Mouse (Mus musculus) forebrain, postnatal 0 days (tissue): Measurements from ENCODE around the gene Fxyd1. TPM values are rescaled to one million over a fixed set of nuclear protein-coding genes. Genes with fewer than 3 reads are reported as not detected.

ENCODE experiments used
- ATAC-seq: fragments of 200-750 bp; cut with Nextera tagmentation; 2 replicates; pipeline ENCODE4 v1.8.0; 2017; ENCODE audit warnings: mild to moderate bottlenecking, moderate library complexity
- DNase-seq: peaks from one replicate; pipeline ENCODE4 v3.0.0-alpha.2; 2015
- H3K27ac ChIP-seq: fragments of 300-500 bp; sonication (generic); 2 replicates; pipeline ENCODE4 v1.5.1; 2014; ENCODE audit warnings: low read depth, mild to moderate bottlenecking, antibody characterized with exemption, low read length, moderate library complexity, mixed read lengths
- H3K27me3 ChIP-seq: fragments of 300-500 bp; sonication (generic); 2 replicates; pipeline ENCODE4 v1.6.1; 2014; ENCODE audit warnings: mild to moderate bottlenecking, low read length, mixed read lengths; ENCODE audit not compliant: insufficient read depth
- H3K36me3 ChIP-seq: fragments of 300-500 bp; sonication (generic); 2 replicates; pipeline ENCODE4 v1.6.1; 2014; ENCODE audit warnings: mild to moderate bottlenecking, moderate library complexity; ENCODE audit not compliant: insufficient read depth
- H3K4me1 ChIP-seq: fragments of 300-500 bp; sonication (generic); 2 replicates; pipeline ENCODE4 v1.6.1; 2014; ENCODE audit warnings: antibody characterized with exemption; ENCODE audit not compliant: insufficient read depth
- H3K4me2 ChIP-seq: fragments of 300-500 bp; sonication (generic); 2 replicates; pipeline ENCODE4 v1.6.1; 2014; ENCODE audit warnings: low read depth, mild to moderate bottlenecking, moderate library complexity
- H3K4me3 ChIP-seq: fragments of 300-500 bp; sonication (generic); 2 replicates; pipeline ENCODE4 v1.5.1; 2014; ENCODE audit warnings: low read depth, low read length, mixed read lengths
- H3K9ac ChIP-seq: fragments of 300-500 bp; sonication (generic); 2 replicates; pipeline ENCODE4 v1.6.1; 2014; ENCODE audit warnings: mild to moderate bottlenecking
- H3K9me3 ChIP-seq: fragments of 300-500 bp; sonication (generic); 2 replicates; pipeline ENCODE4 v1.6.1; 2016; ENCODE audit warnings: low read length
- CTCF ChIP-seq: sonication (generic); IDR thresholded peaks from 2 replicates; pipeline ENCODE4 v1.5.1; 2016; ENCODE audit warnings: antibody characterized with exemption, control low read depth, low read depth
- WGBS: fragments of 180-500 bp; shearing (Covaris S2); extraction: QIAGEN DNeasy Blood & Tissue Kit; methylation state at CpG from one replicate; pipeline ENCODE4 v1.1.7; 2014; 5-methylcytosine and 5-hydroxymethylcytosine counted together
- microRNA-seq, 2 experiments: library from miRNA; unstranded; fragments of <30 nt; microRNA quantifications; one replicate each; pipeline ENCODE4; 2016
- polyA plus RNA-seq: library from polyadenylated mRNA; unstranded; fragments of >200 nt; fragmentation: Nextera tagmentation; extraction: Ambion mirVana; gene quantifications from 2 replicates; pipeline ENCODE4 v1.2.1, GENCODE M21; 2015
- total RNA-seq: library from RNA; depleted of rRNA; stranded (reverse); fragments of >200 nt; gene quantifications from 2 replicates; pipeline ENCODE4 v1.2.3, GENCODE M21; 2014; rRNA removed

The Fxyd1 gene
- total and polyA plus RNA-seq, 2 experiments from 2014 or later = 19.5 to 56.8 TPM

- H3K4me3 ChIP-seq = no peak overlapping the region
- no peaks in the 10 kb centered on the region for H3K9me3 ChIP-seq
- no peaks in the 10 kb centered on the region for H3K36me3 ChIP-seq
- no peak overlapping the region for H3K9ac ChIP-seq
- no peak for ATAC-seq
- H3K27ac ChIP-seq = no peak overlapping the region
- TF ChIP-seq CTCF = no peak
- H3K4me1 ChIP-seq = no peaks in the 10 kb centered on the region
- 71% methylated on average over 8 of the region's 8 CpGs for WGBS
- no peak overlapping the region for H3K4me2 ChIP-seq
- no peak for DNase-seq
- no peaks in the 10 kb centered on the region for H3K27me3 ChIP-seq
Observed at GRCm38 (mm10) chr7:31028609-31029008, 28.4 kb downstream of the Fxyd1 start.

GRCm38 (mm10) chr7:31017104-31017901 lies 39.7 kb downstream of the Fxyd1 start:
- Histone ChIP-seq H3K27me3 (no peaks in the 10 kb centered on the region), H3K4me2 (no peak overlapping the region), H3K9me3 (no peaks in the 10 kb centered on the region), H3K4me3 (no peak overlapping the region), H3K27ac (no peak overlapping the region), H3K4me1 (no peaks in the 10 kb centered on the region), H3K36me3 (no peaks in the 10 kb centered on the region), H3K9ac (no peak overlapping the region)
- ATAC-seq = peak; percentile 59; the same call in 1 of the 2 replicates
- 38% methylated on average over 10 of the region's 10 CpGs for WGBS
- TF ChIP-seq CTCF = no peak
- peak; percentile 50 for DNase-seq

- Histone ChIP-seq H3K4me3 (no peak overlapping the region), H3K4me2 (no peak overlapping the region), H3K27ac (no peak overlapping the region), H3K9me3 (no peaks in the 10 kb centered on the region), H3K27me3 (no peaks in the 10 kb centered on the region), H3K36me3 (no peaks in the 10 kb centered on the region), H3K9ac (no peak overlapping the region), H3K4me1 (no peaks in the 10 kb centered on the region)
- no peak for ATAC-seq
- 73% methylated on average over 5 of the region's 5 CpGs for WGBS
- TF ChIP-seq CTCF = no peak
- DNase-seq = no peak
Observed at GRCm38 (mm10) chr7:31012971-31013370, 44.0 kb downstream of the Fxyd1 start.

GRCm38 (mm10) chr7:31008889-31009288 lies 48.1 kb downstream of the Fxyd1 start:
- Histone ChIP-seq H3K9ac (no peak overlapping the region), H3K36me3 (no peaks in the 10 kb centered on the region), H3K4me1 (no peaks in the 10 kb centered on the region), H3K4me3 (no peak overlapping the region), H3K27ac (no peak overlapping the region), H3K27me3 (no peaks in the 10 kb centered on the region; the same call in 1 of the 2 replicates), H3K9me3 (no peaks in the 10 kb centered on the region), H3K4me2 (no peak overlapping the region)
- ATAC-seq (no peak), DNase-seq (no peak)
- WGBS = 77% methylated on average over 3 of the region's 3 CpGs
- no peak for TF ChIP-seq CTCF

GRCm38 (mm10) chr7:31008175-31008574 lies 48.8 kb downstream of the Fxyd1 start:
- no peak overlapping the region for H3K4me2 ChIP-seq
- H3K9me3 ChIP-seq = no peaks in the 10 kb centered on the region
- H3K9ac ChIP-seq = no peak overlapping the region
- DNase-seq (no peak), ATAC-seq (no peak)
- H3K4me1 ChIP-seq = no peaks in the 10 kb centered on the region
- no peaks in the 10 kb centered on the region; the same call in 1 of the 2 replicates for H3K27me3 ChIP-seq
- H3K27ac ChIP-seq = no peak overlapping the region
- H3K4me3 ChIP-seq = no peak overlapping the region
- no peaks in the 10 kb centered on the region for H3K36me3 ChIP-seq
- no peak for TF ChIP-seq CTCF
- 74% methylated on average over 1 of the region's 1 CpGs for WGBS

- H3K9ac ChIP-seq = no peak overlapping the region
- H3K4me3 ChIP-seq = no peak overlapping the region
- TF ChIP-seq CTCF = no peak
- no peaks in the 10 kb centered on the region for H3K36me3 ChIP-seq
- 82% methylated on average over 1 of the region's 1 CpGs for WGBS
- H3K9me3 ChIP-seq = no peaks in the 10 kb centered on the region
- DNase-seq (no peak), ATAC-seq (no peak)
- H3K4me2 ChIP-seq = no peak overlapping the region
- H3K27me3 ChIP-seq = no peaks in the 10 kb centered on the region; the same call in 1 of the 2 replicates
- H3K4me1 ChIP-seq = no peaks in the 10 kb centered on the region
- H3K27ac ChIP-seq = no peak overlapping the region
Observed at GRCm38 (mm10) chr7:31007775-31008174, 49.2 kb downstream of the Fxyd1 start.

- WGBS = 81% methylated on average over 8 of the region's 8 CpGs
- H3K27ac ChIP-seq = no peak overlapping the region
- no peak overlapping the region for H3K4me2 ChIP-seq
- no peak overlapping the region for H3K9ac ChIP-seq
- no peaks in the 10 kb centered on the region; the same call in 1 of the 2 replicates for H3K27me3 ChIP-seq
- DNase-seq = no peak
- no peaks in the 10 kb centered on the region for H3K9me3 ChIP-seq
- no peak overlapping the region for H3K4me3 ChIP-seq
- no peak for ATAC-seq
- no peak for TF ChIP-seq CTCF
- no peaks in the 10 kb centered on the region for H3K4me1 ChIP-seq
- no peaks in the 10 kb centered on the region for H3K36me3 ChIP-seq
Observed at GRCm38 (mm10) chr7:31002650-31003049, 54.3 kb downstream of the Fxyd1 start.

Small RNAs within 50 kb of the gene (microRNA-seq; reads per million reads assigned to microRNA genes)
- gene Mir7050 = 0 to 0.24 reads per million in 2 experiments

Other genes starting within 250 kb of the Fxyd1 start
- gene Ffar2, start 233.4 kb downstream of the Fxyd1 start, total RNA-seq = not detected in 2 replicates
- 0.07 TPM in 1 of 2 replicates, not detected in the other for gene Ffar2, start 233.4 kb downstream of the Fxyd1 start, polyA plus RNA-seq
- gene Ffar3, start 201.0 kb downstream of the Fxyd1 start, total RNA-seq = not detected in 2 replicates
- 0.09 TPM in 1 of 2 replicates, not detected in the other for gene Ffar3, start 201.0 kb downstream of the Fxyd1 start, polyA plus RNA-seq
- gene Ffar1, start 195.6 kb downstream of the Fxyd1 start, total RNA-seq = 0.08 TPM in 1 of 2 replicates, not detected in the other
- not detected in 2 replicates for gene Ffar1, start 195.6 kb downstream of the Fxyd1 start, polyA plus RNA-seq
- gene Cd22, start 176.9 kb downstream of the Fxyd1 start, total RNA-seq = not detected in 2 replicates
- gene Cd22, start 176.9 kb downstream of the Fxyd1 start, polyA plus RNA-seq = 0.10 TPM in 1 of 2 replicates, not detected in the other
- gene Mag, start 142.3 kb downstream of the Fxyd1 start, total RNA-seq = 2.5 and 2.9 TPM in 2 replicates
- 2.7 and 3.6 TPM in 2 replicates for gene Mag, start 142.3 kb downstream of the Fxyd1 start, polyA plus RNA-seq
- gene Hamp2, start 132.5 kb downstream of the Fxyd1 start, total RNA-seq = not detected in 2 replicates
- not detected in 2 replicates for gene Hamp2, start 132.5 kb downstream of the Fxyd1 start, polyA plus RNA-seq
- gene Hamp, start 113.2 kb downstream of the Fxyd1 start, total RNA-seq = not detected in 2 replicates
- gene Hamp, start 113.2 kb downstream of the Fxyd1 start, polyA plus RNA-seq = not detected in 2 replicates
- gene Usf2, start 100.4 kb downstream of the Fxyd1 start, total RNA-seq = 81.4 and 93.9 TPM in 2 replicates
- 18.9 and 22.6 TPM in 2 replicates for gene Usf2, start 100.4 kb downstream of the Fxyd1 start, polyA plus RNA-seq
- 17.6 and 19.3 TPM in 2 replicates for gene Lsr, start 83.7 kb downstream of the Fxyd1 start, total RNA-seq
- 25.1 and 25.9 TPM in 2 replicates for gene Lsr, start 83.7 kb downstream of the Fxyd1 start, polyA plus RNA-seq
- gene Fam187b, start 83.4 kb downstream of the Fxyd1 start, total RNA-seq = 0.08 and 0.48 TPM in 2 replicates
- 0.50 and 0.78 TPM in 2 replicates for gene Fam187b, start 83.4 kb downstream of the Fxyd1 start, polyA plus RNA-seq
- 10.9 and 19.9 TPM in 2 replicates for gene Fxyd5, start 14.7 kb downstream of the Fxyd1 start, total RNA-seq
- gene Fxyd5, start 14.7 kb downstream of the Fxyd1 start, polyA plus RNA-seq = 25.1 and 30.4 TPM in 2 replicates
- gene Fxyd7, start 5.7 kb downstream of the Fxyd1 start, total RNA-seq = 74.3 and 92.0 TPM in 2 replicates
- 167 and 231 TPM in 2 replicates for gene Fxyd7, start 5.7 kb downstream of the Fxyd1 start, polyA plus RNA-seq
- gene Lgi4, start 2.1 kb upstream of the Fxyd1 start, total RNA-seq = 1.1 and 1.6 TPM in 2 replicates
- 0.68 and 0.98 TPM in 2 replicates for gene Lgi4, start 2.1 kb upstream of the Fxyd1 start, polyA plus RNA-seq
- not detected in 2 replicates for gene Fxyd3, start 19.5 kb upstream of the Fxyd1 start, total RNA-seq
- not detected in 2 replicates for gene Fxyd3, start 19.5 kb upstream of the Fxyd1 start, polyA plus RNA-seq
- 0.48 TPM in 1 of 2 replicates, not detected in the other for gene Hpn, start 58.1 kb upstream of the Fxyd1 start, total RNA-seq
- gene Hpn, start 58.1 kb upstream of the Fxyd1 start, polyA plus RNA-seq = 0.19 and 0.61 TPM in 2 replicates
- gene Scn1b, start 69.8 kb upstream of the Fxyd1 start, total RNA-seq = 26.7 and 38.0 TPM in 2 replicates
- gene Scn1b, start 69.8 kb upstream of the Fxyd1 start, polyA plus RNA-seq = 24.4 and 29.8 TPM in 2 replicates
- gene Gramd1a, start 98.7 kb upstream of the Fxyd1 start, total RNA-seq = 244 and 265 TPM in 2 replicates
- 176 and 178 TPM in 2 replicates for gene Gramd1a, start 98.7 kb upstream of the Fxyd1 start, polyA plus RNA-seq
- not detected in 2 replicates for gene Scgb2b2, start 233.3 kb upstream of the Fxyd1 start, total RNA-seq
- gene Scgb2b2, start 233.3 kb upstream of the Fxyd1 start, polyA plus RNA-seq = not detected in 2 replicates
- not detected in 2 replicates for gene Scgb1b2, start 234.6 kb upstream of the Fxyd1 start, total RNA-seq
- not detected in 2 replicates for gene Scgb1b2, start 234.6 kb upstream of the Fxyd1 start, polyA plus RNA-seq